Mouse (Mus musculus): Measurements from ENCODE around the gene Hnf1a. TPM values are rescaled to one million over a fixed set of nuclear protein-coding genes. Genes with fewer than 3 reads are reported as not detected.

Hnf1a gene
- total RNA-seq (2023) = not detected

DNA sequence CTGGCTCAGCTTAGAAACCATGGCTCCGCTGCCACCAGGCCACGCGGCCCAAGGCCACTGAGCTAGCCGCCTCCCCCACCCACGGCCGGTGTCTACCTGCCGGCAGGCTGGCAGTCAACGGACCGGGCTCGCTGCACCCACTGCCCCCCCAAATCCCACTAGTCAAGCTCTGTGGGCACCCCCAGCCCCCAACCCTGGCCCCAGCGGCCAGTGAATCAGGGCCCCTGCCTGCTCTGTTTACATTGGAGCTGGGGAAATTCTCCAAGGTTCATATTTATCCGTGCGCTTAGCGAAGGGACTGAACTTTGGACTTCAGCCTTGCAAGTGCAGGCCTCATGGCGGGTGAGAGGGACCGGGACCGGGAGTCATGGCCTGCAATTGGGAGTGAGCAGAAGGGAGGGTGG lies at the start of gene Hnf1a:
Gene Hnf1a (minus strand): TSS at position 271 of the 404 bp plus-strand sequence.

DNA sequence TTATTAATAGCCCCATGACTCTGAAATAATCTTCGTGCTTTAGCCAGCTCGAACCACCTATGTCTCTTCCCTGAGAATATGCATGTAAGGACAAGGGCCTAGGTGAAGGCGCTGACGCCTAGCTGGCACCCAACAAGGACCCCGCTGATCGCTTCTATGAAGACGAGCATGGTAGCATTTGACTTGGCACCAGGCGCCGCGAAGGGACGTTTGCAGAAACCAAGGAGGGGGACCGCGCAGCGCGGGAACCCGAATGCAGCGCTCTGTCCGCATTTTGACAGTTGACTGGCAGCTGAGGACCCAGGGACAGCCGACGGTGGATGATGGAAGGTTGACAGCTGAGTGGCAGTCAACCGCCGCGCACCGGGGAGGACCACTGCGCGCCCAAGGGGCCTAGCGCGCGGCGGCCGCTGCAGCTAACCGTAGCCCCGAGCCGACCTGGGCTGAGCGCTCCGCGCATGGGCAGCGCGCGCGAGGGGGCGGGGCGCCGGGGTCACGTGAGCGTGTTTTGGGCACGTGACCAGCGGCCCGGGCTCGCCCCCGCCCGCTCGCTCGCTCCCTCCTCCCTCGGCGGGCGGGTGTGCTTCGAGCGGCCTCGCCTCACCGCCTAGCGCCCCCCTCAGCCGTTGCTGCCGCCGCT lies 39.8 kb upstream of the Hnf1a start, which contains the start of gene Sppl3:
Gene Sppl3 (plus strand): TSS at position 561 of the 640 bp plus-strand sequence.

DNA sequence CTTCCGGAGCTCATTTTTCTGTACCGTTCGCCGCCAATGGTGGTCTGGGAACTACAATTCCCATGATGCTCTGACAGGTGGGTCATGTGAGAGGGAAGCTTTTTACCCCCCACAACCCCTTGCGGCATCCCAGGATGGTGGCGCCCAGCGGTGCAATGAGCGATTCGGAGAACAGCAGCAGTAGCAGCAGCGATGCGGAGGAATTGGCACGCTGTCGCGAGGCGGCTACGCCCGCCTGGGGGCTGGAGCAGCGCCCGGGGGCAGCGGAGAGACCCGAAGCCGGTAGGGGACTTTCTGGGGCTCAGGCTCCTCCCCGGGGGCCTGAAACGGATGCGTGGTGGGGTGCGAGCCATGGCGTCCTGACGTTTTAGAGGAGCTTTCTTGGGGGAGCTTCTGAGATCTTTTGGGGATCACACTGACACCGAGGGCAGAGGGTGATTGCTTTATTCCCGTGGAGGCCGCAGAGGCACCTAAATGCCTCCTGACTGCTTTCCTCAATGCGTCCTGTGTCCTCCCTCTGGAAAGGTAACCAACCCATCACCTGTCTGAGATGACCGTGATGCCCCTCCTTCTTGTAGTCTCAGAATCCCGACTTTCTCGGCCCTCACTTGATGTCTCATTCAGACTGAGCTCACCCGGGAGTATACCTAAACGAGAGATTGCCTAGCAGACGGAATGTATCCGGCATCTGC lies 28.7 kb downstream of the Hnf1a start, which contains the start of gene 2210016L21Rik:
Gene 2210016L21Rik (plus strand): TSS at position 85 of the 692 bp plus-strand sequence.

DNA sequence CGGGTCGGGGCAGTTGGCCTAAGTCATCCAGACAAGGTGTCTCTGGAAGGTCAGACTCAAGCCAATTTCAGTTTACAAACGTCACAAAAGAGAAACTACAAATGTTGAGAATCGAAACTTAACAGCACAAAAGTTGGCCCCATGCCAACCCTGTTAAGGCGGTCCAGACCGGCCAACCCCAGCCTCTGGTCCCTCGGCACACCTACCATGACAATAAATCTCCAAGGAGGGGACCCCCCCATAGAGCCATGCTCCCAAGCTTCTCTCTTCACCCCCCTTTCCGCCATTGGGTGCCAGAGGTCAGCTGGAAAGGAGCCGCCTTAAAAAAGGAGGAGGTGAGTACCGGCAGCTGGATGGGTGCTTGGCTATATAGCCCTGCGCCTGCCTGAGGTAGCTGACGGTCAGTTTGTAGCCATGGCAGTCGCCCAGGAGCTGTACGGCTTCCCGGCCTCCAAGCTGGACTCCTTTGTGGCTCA lies 47.9 kb downstream of the Hnf1a start, which contains the start of gene Oasl1:
Gene Oasl1 (plus strand): TSS at position 243 of the 476 bp plus-strand sequence.

Other genes with a start within 250 kb of the Hnf1a start
- gene Ankrd13a, start 196.4 kb downstream of the Hnf1a start, total RNA-seq (2023) = 139 TPM
- 185 TPM for gene Git2, start 195.6 kb downstream of the Hnf1a start, total RNA-seq (2023)
- 48.3 TPM for gene 1500011B03Rik, start 147.6 kb downstream of the Hnf1a start, total RNA-seq (2023)
- gene 4930519G04Rik, start 117.4 kb downstream of the Hnf1a start, total RNA-seq (2023) = not detected
- gene Gm9936, start 112.4 kb downstream of the Hnf1a start, total RNA-seq (2023) = not detected
- gene Oasl2, start 74.2 kb downstream of the Hnf1a start, total RNA-seq (2023) = 31.4 TPM
- gene Oasl1, start 47.9 kb downstream of the Hnf1a start, total RNA-seq (2023) = 5.4 TPM
- 34.2 TPM for gene 2210016L21Rik, start 28.9 kb downstream of the Hnf1a start, total RNA-seq (2023)
- 64.9 TPM for gene Sppl3, start 40.0 kb upstream of the Hnf1a start, total RNA-seq (2023)
- gene Gm10401, start 127.2 kb upstream of the Hnf1a start, total RNA-seq (2023) = not detected
- 22.9 TPM for gene Acads, start 148.3 kb upstream of the Hnf1a start, total RNA-seq (2023)
- gene Unc119b, start 163.9 kb upstream of the Hnf1a start, total RNA-seq (2023) = 28.7 TPM
- 78.6 TPM for gene Mlec, start 187.1 kb upstream of the Hnf1a start, total RNA-seq (2023)
- 0.26 TPM for gene Cabp1, start 223.3 kb upstream of the Hnf1a start, total RNA-seq (2023)

Measured in CD4-positive naive resting alpha-beta T cell, adult 76 days (primary cell).